Mouse (Mus musculus): ENCODE results near the gene Surf4. TPM values are rescaled to one million over a fixed set of nuclear protein-coding genes. Genes with fewer than 3 reads are reported as not detected.
A peak's percentile ranks its signal among the peaks of the same experiment; 100 is the strongest.

Gene Surf4
- total and polyA plus RNA-seq, 3 experiments = 109 to 161 (median 140) TPM

- dilution Hi-C loops (cut with MboI; ENCODE audit: extremely low pct_ligation_motif_present, extremely low pct_unique_long_range_greater_than_20kb, low sequenced_read_pairs) (no loop called here), in situ Hi-C loops (cut with MboI; ENCODE audit: low pct_ligation_motif_present, low pct_unique_long_range_greater_than_20kb, low sequenced_read_pairs) (no loop called here)
- peaks cover 23% of the 10 kb centered on the region for H3K79me2 ChIP-seq (replicated peaks; ENCODE audit: control insufficient read depth, extremely low read depth, insufficient read depth, poor library complexity, severe bottlenecking)
- peaks cover 8% of the 10 kb centered on the region for H3K9me3 ChIP-seq (replicated peaks; ENCODE audit: low read length)
- peak; percentile 11 for DNase-seq (ENCODE audit: extremely low read depth)
- peak overlapping the region; percentile 84 for H3K4me2 ChIP-seq (ENCODE audit: insufficient read depth, low read depth, poor library complexity, severe bottlenecking)
- peaks cover 4 to 28% of the 10 kb centered on the region in 2 experiments; a peak in 3 of 4 replicates for H3K4me1 ChIP-seq (ENCODE audit: control insufficient read depth in 1 of 2, insufficient read depth in 2 of 2)
- H3K27ac ChIP-seq (ENCODE audit: insufficient read depth, low read depth) = no peak overlapping the region
- peaks cover 20 to 29% of the 10 kb centered on the region in 2 experiments for H3K36me3 ChIP-seq (replicated peaks in 1 of 2; ENCODE audit: control insufficient read depth in 1 of 2, insufficient read depth in 1 of 2, low read length in 1 of 2)
- H3K4me3 ChIP-seq (replicated peaks in 1 of 3; ENCODE audit: low read depth in 2 of 3, low read length in 2 of 3, poor library complexity in 1 of 3) = peak overlapping the region; percentile 58 to 99 (median 81)
- H3K9ac ChIP-seq (ENCODE audit: insufficient read depth, low read depth) = peak overlapping the region; percentile 81
- no peaks in the 10 kb centered on the region for H3K27me3 ChIP-seq (replicated peaks)
- peak; percentile 43; the same call in 1 of the 2 replicates for TF ChIP-seq ZNF384 (IDR thresholded peaks at IDR 0.05; ENCODE audit: low read depth, low read length)
- no peak for TF ChIP-seq HCFC1 (IDR thresholded peaks at IDR 0.05; ENCODE audit: low read depth, low read length)
Measured at GRCm38 (mm10) chr2:26964724-26965370, 31.1 kb upstream of the Surf4 start.

DNA sequence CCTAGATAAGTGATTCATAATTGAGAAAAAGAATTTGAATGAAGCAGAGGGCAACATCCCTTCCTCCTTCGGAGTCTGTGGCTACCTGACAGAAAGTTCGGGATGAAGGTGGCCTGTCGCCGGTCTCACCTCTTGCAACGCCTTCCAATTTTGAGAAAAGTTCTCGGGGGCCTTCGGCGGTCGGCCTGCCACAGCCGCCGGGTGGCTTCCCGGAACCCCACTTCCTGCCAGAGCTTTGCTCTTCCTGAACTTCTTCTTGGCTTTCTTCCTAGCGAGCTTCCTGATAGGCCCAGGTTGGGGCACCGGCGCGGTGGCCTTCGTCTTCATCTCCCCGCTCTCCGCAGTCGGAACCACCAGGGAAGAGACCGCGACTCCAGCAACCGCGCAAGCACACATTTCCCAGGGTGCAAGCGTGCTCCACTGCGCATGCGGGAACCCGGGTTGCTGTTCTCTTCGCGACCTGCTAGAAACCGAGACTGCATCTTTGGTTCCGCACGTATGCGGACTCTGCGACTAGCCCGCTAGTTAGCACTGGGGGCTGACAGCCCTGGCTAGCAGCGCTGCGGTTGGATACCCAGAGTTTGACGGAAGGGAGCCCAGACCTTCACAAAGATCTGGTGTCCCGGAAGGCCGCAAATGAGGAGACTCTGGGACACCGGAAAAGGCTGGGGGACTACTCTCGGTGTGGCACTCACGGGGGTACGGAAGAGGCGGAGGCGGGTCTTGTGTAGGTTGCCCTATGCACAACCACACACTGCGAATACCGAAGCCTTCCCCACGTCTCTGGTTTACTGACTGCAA, 30.4 kb upstream of the Surf4 start, which contains the start of gene Rexo4:
Rexo4 (minus strand) TSS at position 464 of the 801 bp plus-strand sequence.
- Histone ChIP-seq H3K79me2 (replicated peaks; ENCODE audit: control insufficient read depth, extremely low read depth, insufficient read depth, poor library complexity, severe bottlenecking) (peaks cover 23% of the 10 kb centered on the region), H3K9me3 (replicated peaks; ENCODE audit: low read length) (peaks cover 8% of the 10 kb centered on the region), H3K9ac (ENCODE audit: insufficient read depth, low read depth) (peak within 1 kb of the TSS; percentile 81), H3K27me3 (replicated peaks) (no peaks in the 10 kb centered on the region), H3K4me1 (ENCODE audit: control insufficient read depth in 1 of 2, insufficient read depth in 2 of 2) (peaks cover 4 to 28% of the 10 kb centered on the region in 2 experiments; a peak in 3 of 4 replicates), H3K27ac (ENCODE audit: insufficient read depth, low read depth) (peak within 1 kb of the TSS; percentile 78), H3K4me3 (replicated peaks in 1 of 3; ENCODE audit: low read depth in 2 of 3, low read length in 2 of 3, poor library complexity in 1 of 3) (peak within 1 kb of the TSS; percentile 58 to 99 (median 81)), H3K36me3 (replicated peaks in 1 of 2; ENCODE audit: control insufficient read depth in 1 of 2, insufficient read depth in 1 of 2, low read length in 1 of 2) (peaks cover 24 to 34% of the 10 kb centered on the region in 2 experiments), H3K4me2 (ENCODE audit: insufficient read depth, low read depth, poor library complexity, severe bottlenecking) (peak within 1 kb of the TSS; percentile 97)
- in situ Hi-C loops (cut with MboI; ENCODE audit: low pct_ligation_motif_present, low pct_unique_long_range_greater_than_20kb, low sequenced_read_pairs) = no loop called here
- dilution Hi-C loops (cut with MboI; ENCODE audit: extremely low pct_ligation_motif_present, extremely low pct_unique_long_range_greater_than_20kb, low sequenced_read_pairs) = no loop called here
- DNase-seq (ENCODE audit: extremely low read depth) = peak; percentile 92
- no peak for TF ChIP-seq CTCF (conservative IDR thresholded peaks at IDR 0.05 in 1 of 2, IDR thresholded peaks at IDR 0.05 in 1 of 2; ENCODE audit: low read depth in 2 of 2, low read length in 2 of 2)
- TF ChIP-seq MXI1 (IDR thresholded peaks at IDR 0.05; ENCODE audit: low read depth, low read length) = peak; percentile 70
- no peak for TF ChIP-seq ZC3H11A (IDR thresholded peaks at IDR 0.05; ENCODE audit: low read depth, low read length)
- TF ChIP-seq NELFE (IDR thresholded peaks at IDR 0.05; ENCODE audit: low read depth, low read length) = peak; percentile 82
- no peak for TF ChIP-seq JUND (conservative IDR thresholded peaks at IDR 0.05; ENCODE audit: low read depth, low read length)
- no peak for TF ChIP-seq RAD21 (IDR thresholded peaks at IDR 0.05; ENCODE audit: low read depth, low read length)
- TF ChIP-seq KAT2A (IDR thresholded peaks at IDR 0.05; ENCODE audit: insufficient replicate concordance, low read length) = peak; percentile 83; the same call in 1 of the 2 replicates
- TF ChIP-seq ELF1 (IDR thresholded peaks at IDR 0.05; ENCODE audit: low read depth, low read length) = no peak; the same call in none of the 2 replicates
- TF ChIP-seq SMC3 (IDR thresholded peaks at IDR 0.05; ENCODE audit: low read depth, low read length) = no peak
- peak; percentile 25; the same call in 1 of the 2 replicates for TF ChIP-seq CHD2 (IDR thresholded peaks at IDR 0.05; ENCODE audit: low read length)
- TF ChIP-seq PAX5 (IDR thresholded peaks at IDR 0.05; ENCODE audit: low read length) = no peak
- 0 out of 2 replicates have a peak, but pooled peaks have one; percentile 49 for TF ChIP-seq UBTF (IDR thresholded peaks at IDR 0.05; ENCODE audit: low read depth, low read length)
- TF ChIP-seq RCOR1 (conservative IDR thresholded peaks at IDR 0.05; ENCODE audit: low read depth, low read length) = 0 out of 2 replicates have a peak, but pooled peaks have one; percentile 32
- TF ChIP-seq HCFC1 (IDR thresholded peaks at IDR 0.05; ENCODE audit: low read depth, low read length) = peak; percentile 94
- no peak for TF ChIP-seq ETS1 (conservative IDR thresholded peaks at IDR 0.05; ENCODE audit: low read depth, low read length)
- peak; percentile 72 for TF ChIP-seq ZMIZ1 (IDR thresholded peaks at IDR 0.05; ENCODE audit: low read depth, low read length)
- no peak for TF ChIP-seq ZKSCAN1 (IDR thresholded peaks at IDR 0.05; ENCODE audit: borderline replicate concordance, low read depth, low read length)
- peak; percentile 49; the same call in 1 of the 2 replicates for TF ChIP-seq MYC (IDR thresholded peaks at IDR 0.05; ENCODE audit: low read depth, low read length)
- no peak for TF ChIP-seq USF2 (conservative IDR thresholded peaks at IDR 0.05; ENCODE audit: low read depth, low read length)
- TF ChIP-seq MAFK (IDR thresholded peaks at IDR 0.05; ENCODE audit: insufficient replicate concordance, low read length) = no peak
- TF ChIP-seq MEF2A (IDR thresholded peaks at IDR 0.05; ENCODE audit: borderline replicate concordance, low read depth, low read length) = no peak
- peak; percentile 88 for TF ChIP-seq POLR2A (IDR thresholded peaks at IDR 0.05; ENCODE audit: low read depth, low read length)
- no peak for TF ChIP-seq USF1 (IDR thresholded peaks at IDR 0.05; ENCODE audit: low read depth, low read length)
- TF ChIP-seq SIN3A (IDR thresholded peaks at IDR 0.05; ENCODE audit: low read length) = peak; percentile 83
- no peak for TF ChIP-seq EP300 (IDR thresholded peaks at IDR 0.05; ENCODE audit: low read length)
- TF ChIP-seq MAX (IDR thresholded peaks at IDR 0.05; ENCODE audit: low read length) = peak; percentile 81; the same call in 1 of the 2 replicates
- 0 out of 2 replicates have a peak, but pooled peaks have one; percentile 38 for TF ChIP-seq E2F4 (IDR thresholded peaks at IDR 0.05; ENCODE audit: insufficient replicate concordance, low read depth, low read length)
- TF ChIP-seq GABPA (IDR thresholded peaks at IDR 0.05; ENCODE audit: insufficient replicate concordance, low read depth, low read length) = no peak; the same call in 1 of the 2 replicates

Data from CH12.LX (cell line).